Mouse (Mus musculus) olfactory bulb, adult 2 months (tissue): ENCODE data around the gene Tcte1.
A peak's percentile ranks its signal among the peaks of the same experiment; 100 is the strongest.

Source experiments
- CTCF ChIP-seq: fragments of 200-500 bp; IDR thresholded peaks from 2 replicates; pipeline ENCODE4 v1.5.1; 2012; ENCODE audit warnings: low read depth, mild to moderate bottlenecking, low read length, moderate library complexity; ENCODE audit not compliant: insufficient read depth
- POLR2A ChIP-seq: fragments of 200-500 bp; IDR thresholded peaks from 2 replicates; pipeline ENCODE4 v1.6.1; 2012; ENCODE audit warnings: mild to moderate bottlenecking, low read depth, low read length, moderate library complexity; ENCODE audit not compliant: insufficient read depth

DNA sequence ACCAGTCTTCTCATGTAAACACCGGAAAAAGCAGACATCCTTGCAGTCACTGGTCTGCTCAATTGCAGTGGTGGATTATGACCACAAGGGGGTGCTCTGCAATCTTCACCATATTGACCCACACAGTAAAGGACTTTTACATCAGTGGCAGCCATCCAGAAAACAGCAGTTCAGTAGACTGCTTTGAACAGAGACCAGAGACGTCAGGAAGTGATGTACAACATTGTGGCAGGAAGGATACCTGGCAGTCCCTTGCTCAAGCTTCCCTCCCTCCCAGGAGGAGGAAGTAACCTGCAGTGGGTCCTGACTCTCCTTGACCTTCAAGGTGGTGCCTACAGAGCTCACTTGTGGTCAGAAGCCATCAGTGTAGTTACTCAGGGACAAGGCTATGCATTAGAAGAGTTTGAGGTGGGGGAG, 58.3 kb downstream of the Tcte1 start:
- TF ChIP-seq POLR2A (no peak), CTCF (peak; percentile 32; the same call in 1 of the 2 replicates)
